Mouse (Mus musculus) liver, embryonic 14.5 days (tissue): Measurements from ENCODE around the gene Pdpk1.
A peak's percentile ranks its signal among the peaks of the same experiment; 100 is the strongest.

Source experiments
- CTCF ChIP-seq: IDR thresholded peaks from 2 replicates; pipeline ENCODE4 v1.5.1; 2016; ENCODE audit warnings: antibody characterized with exemption, low read depth, control low read depth
- EP300 ChIP-seq: IDR thresholded peaks from 2 replicates; pipeline ENCODE4 v1.6.1; 2016; ENCODE audit warnings: antibody characterized with exemption, low read depth

DNA sequence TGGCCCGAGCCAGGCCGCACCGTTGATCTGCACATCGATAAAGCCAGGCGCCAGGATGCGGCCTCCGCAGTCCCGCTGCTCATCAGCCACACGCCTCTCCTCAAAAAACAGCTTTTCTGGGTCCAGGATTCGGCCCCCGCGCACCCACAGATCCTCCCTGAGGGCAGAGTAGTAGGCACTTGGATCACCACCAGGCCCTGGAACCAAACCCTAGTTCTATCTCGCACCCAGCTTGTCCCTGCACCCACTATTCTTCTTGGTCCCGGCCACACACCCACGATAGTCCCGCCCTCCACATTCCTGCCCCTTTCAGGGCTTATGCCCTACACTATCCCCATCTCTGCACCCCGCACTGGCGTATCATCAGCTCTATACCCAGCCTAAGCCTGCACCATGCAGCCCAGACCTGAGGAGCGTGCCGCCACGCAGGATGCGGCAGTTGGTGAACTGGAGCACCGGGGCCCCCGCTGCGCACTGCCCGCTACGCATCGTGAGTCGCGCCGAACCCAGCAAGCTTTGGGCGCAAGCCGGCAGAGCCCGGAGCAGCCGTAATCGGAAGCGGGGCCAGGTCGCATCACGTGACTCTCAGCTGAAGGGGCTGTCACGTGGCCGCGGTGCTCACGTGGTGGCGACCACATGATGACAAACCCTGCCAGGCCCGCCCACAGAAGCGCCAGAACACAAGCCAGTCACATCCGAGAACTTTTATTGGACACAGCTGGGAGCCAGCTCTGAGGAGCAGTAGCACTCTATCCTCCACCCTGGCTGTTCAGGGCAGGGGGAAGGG is 12.6 kb upstream of the Pdpk1 start, which contains the start of gene Amdhd2:
- TF ChIP-seq CTCF (no peak), EP300 (peak; percentile 43; the same call in 1 of the 2 replicates)
